Mouse (Mus musculus) cerebellum, adult 2 months (tissue): ENCODE measurements around the gene Usp6nl.

Experiments
- CTCF ChIP-seq: fragments of 200-500 bp; IDR thresholded peaks from 2 replicates; pipeline ENCODE4 v1.5.1; 2011; ENCODE audit warnings: low read depth, mild to moderate bottlenecking, control low read depth, low read length, moderate library complexity, borderline replicate concordance; ENCODE audit not compliant: insufficient read depth
- POLR2A ChIP-seq: fragments of 200-500 bp; IDR thresholded peaks from 2 replicates; pipeline ENCODE4 v1.6.1; 2011; ENCODE audit warnings: low read length, control low read depth, borderline replicate concordance; ENCODE audit not compliant: insufficient read depth

GRCm38 (mm10) chr2:6359645-6360044 is 37.2 kb downstream of the Usp6nl start:
- TF ChIP-seq CTCF (no peak), POLR2A (no peak)
